Mouse (Mus musculus): Measurements from ENCODE around the gene Mthfr. TPM values are rescaled to one million over a fixed set of nuclear protein-coding genes. Genes with fewer than 3 reads are reported as not detected.

Mthfr gene
- polyA plus RNA-seq, 1 experiment from 2014 or later: 22.7 TPM

GRCm38 (mm10) chr4:148066401-148066744, 27.5 kb downstream of the Mthfr start:
- Histone ChIP-seq H3K4me2 (ENCODE audit: low read depth) (no peak overlapping the region), H3K27me3 (ENCODE audit: control insufficient read depth, insufficient read depth, low read length) (no peaks in the 10 kb centered on the region), H3K36me3 (ENCODE audit: control insufficient read depth, insufficient read depth, low read length) (no peaks in the 10 kb centered on the region), H3K9me3 (ENCODE audit: control insufficient read depth, low read length) (no peaks in the 10 kb centered on the region), H3K27ac (ENCODE audit: low read depth, low read length) (no peak overlapping the region), H3K4me1 (ENCODE audit: control insufficient read depth, insufficient read depth, low read length) (peaks cover 6% of the 10 kb centered on the region), H3K9ac (ENCODE audit: low read length) (no peak overlapping the region), H3K4me3 (ENCODE audit: low read depth, low read length) (no peak overlapping the region)
- ATAC-seq (ENCODE audit: insufficient read depth, low FRiP score, low TSS enrichment): no peak
- no peak for DNase-seq (ENCODE audit: low spot score)
- 58% methylated on average over 9 of the region's 9 CpGs for whole genome bisulfite sequencing

DNA sequence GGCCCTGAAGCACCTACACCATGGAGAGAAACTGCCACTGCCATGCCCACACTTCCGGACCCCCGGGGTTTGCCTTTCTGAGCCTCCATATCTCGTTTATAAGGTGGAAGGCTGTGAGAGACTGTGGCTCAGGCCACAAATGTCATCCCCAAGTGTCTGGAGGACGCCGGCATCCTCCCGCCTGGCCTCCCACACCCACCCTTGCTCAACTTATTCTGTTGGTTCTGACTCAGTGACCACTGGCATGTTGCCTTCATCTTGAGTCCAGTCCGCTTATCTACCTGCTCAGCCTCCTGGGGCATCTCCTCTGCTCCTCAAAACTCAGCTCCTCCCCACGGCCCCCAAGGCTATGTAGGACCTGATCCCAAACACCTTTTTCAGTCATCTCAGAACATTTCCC, 28.5 kb downstream of the Mthfr start:
- Histone ChIP-seq H3K4me2 (ENCODE audit: low read depth) (no peak overlapping the region), H3K4me1 (ENCODE audit: control insufficient read depth, insufficient read depth, low read length) (peaks cover 6% of the 10 kb centered on the region), H3K27me3 (ENCODE audit: control insufficient read depth, insufficient read depth, low read length) (no peaks in the 10 kb centered on the region), H3K9me3 (ENCODE audit: control insufficient read depth, low read length) (no peaks in the 10 kb centered on the region), H3K9ac (ENCODE audit: low read length) (no peak overlapping the region), H3K27ac (ENCODE audit: low read depth, low read length) (no peak overlapping the region), H3K4me3 (ENCODE audit: low read depth, low read length) (no peak overlapping the region), H3K36me3 (ENCODE audit: control insufficient read depth, insufficient read depth, low read length) (no peaks in the 10 kb centered on the region)
- WGBS: 92% methylated on average over 8 of the region's 8 CpGs
- ATAC-seq (ENCODE audit: insufficient read depth, low FRiP score, low TSS enrichment): no peak
- no peak for DNase-seq (ENCODE audit: low spot score)

DNA sequence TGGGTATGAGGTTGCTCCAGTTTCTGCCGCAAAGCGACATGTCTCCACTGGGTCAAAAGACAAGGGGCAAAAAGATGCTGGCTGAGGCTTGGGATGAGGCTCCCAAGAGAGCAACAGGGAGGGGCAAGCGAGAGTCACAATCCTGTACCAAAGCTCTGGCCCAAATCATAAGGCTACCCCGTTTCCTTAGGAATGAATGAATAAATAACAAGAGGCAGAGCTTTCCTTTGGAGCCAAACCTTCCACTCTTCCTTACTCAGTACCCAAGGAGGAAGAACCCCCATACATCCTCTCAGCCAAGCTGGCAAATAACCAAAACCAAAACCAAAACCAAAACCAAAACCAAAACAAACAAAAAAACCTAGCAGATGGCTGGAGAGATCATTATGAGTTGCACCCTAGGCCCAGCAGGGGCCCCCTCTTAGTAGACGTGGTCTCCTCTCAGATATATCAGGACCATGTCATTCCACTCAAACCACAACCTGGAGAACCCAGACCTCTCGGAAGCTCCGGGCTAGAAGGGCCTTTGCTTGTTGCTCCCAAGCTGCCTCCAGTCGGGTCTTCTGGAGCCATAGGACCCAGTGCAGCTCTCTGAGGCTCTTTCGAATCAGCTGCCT, 30.8 kb downstream of the Mthfr start:
- 84% methylated on average over 9 of the region's 9 CpGs for WGBS
- DNase-seq (ENCODE audit: low spot score) (no peak), ATAC-seq (ENCODE audit: insufficient read depth, low FRiP score, low TSS enrichment) (no peak)
- Histone ChIP-seq H3K4me2 (ENCODE audit: low read depth) (no peak overlapping the region), H3K4me1 (ENCODE audit: control insufficient read depth, insufficient read depth, low read length) (peaks cover 6% of the 10 kb centered on the region), H3K27me3 (ENCODE audit: control insufficient read depth, insufficient read depth, low read length) (no peaks in the 10 kb centered on the region), H3K9ac (ENCODE audit: low read length) (no peak overlapping the region), H3K27ac (ENCODE audit: low read depth, low read length) (no peak overlapping the region), H3K36me3 (ENCODE audit: control insufficient read depth, insufficient read depth, low read length) (no peaks in the 10 kb centered on the region), H3K4me3 (ENCODE audit: low read depth, low read length) (no peak overlapping the region), H3K9me3 (ENCODE audit: control insufficient read depth, low read length) (no peaks in the 10 kb centered on the region)

GRCm38 (mm10) chr4:148071508-148071907, 32.6 kb downstream of the Mthfr start:
- Histone ChIP-seq H3K36me3 (ENCODE audit: control insufficient read depth, insufficient read depth, low read length) (no peaks in the 10 kb centered on the region), H3K9me3 (ENCODE audit: control insufficient read depth, low read length) (no peaks in the 10 kb centered on the region), H3K4me3 (ENCODE audit: low read depth, low read length) (no peak overlapping the region), H3K9ac (ENCODE audit: low read length) (no peak overlapping the region), H3K27ac (ENCODE audit: low read depth, low read length) (no peak overlapping the region), H3K4me2 (ENCODE audit: low read depth) (no peak overlapping the region), H3K4me1 (ENCODE audit: control insufficient read depth, insufficient read depth, low read length) (no peaks in the 10 kb centered on the region), H3K27me3 (ENCODE audit: control insufficient read depth, insufficient read depth, low read length) (no peaks in the 10 kb centered on the region)
- ATAC-seq (ENCODE audit: insufficient read depth, low FRiP score, low TSS enrichment) (no peak), DNase-seq (ENCODE audit: low spot score) (no peak)
- WGBS: 44% methylated on average over 5 of the region's 5 CpGs

DNA sequence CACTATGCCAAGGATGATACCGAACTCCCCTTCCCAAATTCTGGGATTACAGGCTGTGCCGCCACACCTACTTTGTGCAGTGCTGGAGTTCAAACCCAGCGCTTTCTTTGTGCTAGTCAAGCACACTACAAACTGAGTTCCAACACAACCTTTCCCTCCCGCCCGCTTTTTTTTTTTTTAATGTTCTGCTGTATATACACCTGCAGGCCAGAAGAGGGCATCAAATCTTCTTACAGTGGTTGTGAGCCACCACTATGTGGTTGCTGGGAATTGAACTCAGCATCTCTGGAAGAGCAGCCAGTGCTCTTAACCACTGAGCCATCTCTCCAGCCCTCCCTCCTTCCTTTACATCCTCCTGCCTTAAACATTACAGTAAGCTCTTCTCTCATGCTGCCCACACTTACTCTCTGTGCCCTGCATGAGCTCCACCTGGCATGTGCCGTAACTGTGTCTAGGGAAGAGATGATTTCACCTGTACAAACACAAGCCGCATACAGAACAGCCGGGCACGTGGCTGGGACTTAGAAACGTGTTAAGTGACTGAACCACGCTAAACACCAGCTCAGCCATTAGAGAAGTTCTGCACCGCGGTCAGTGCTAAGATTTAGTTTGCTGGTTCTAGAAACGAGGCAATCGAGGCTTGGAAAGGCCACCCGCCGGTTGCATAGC, 35.8 kb downstream of the Mthfr start:
- Histone ChIP-seq H3K9ac (ENCODE audit: low read length) (peak overlapping the region; percentile 37), H3K27ac (ENCODE audit: low read depth, low read length) (no peak overlapping the region), H3K9me3 (ENCODE audit: control insufficient read depth, low read length) (no peaks in the 10 kb centered on the region), H3K4me3 (ENCODE audit: low read depth, low read length) (peak overlapping the region; percentile 18; the same call in 1 of the 2 replicates), H3K4me2 (ENCODE audit: low read depth) (peak overlapping the region; percentile 51), H3K36me3 (ENCODE audit: control insufficient read depth, insufficient read depth, low read length) (no peaks in the 10 kb centered on the region), H3K4me1 (ENCODE audit: control insufficient read depth, insufficient read depth, low read length) (no peaks in the 10 kb centered on the region), H3K27me3 (ENCODE audit: control insufficient read depth, insufficient read depth, low read length) (no peaks in the 10 kb centered on the region)
- 57% methylated on average over 17 of the region's 17 CpGs for WGBS
- DNase-seq (ENCODE audit: low spot score): no peak
- ATAC-seq (ENCODE audit: insufficient read depth, low FRiP score, low TSS enrichment): no peak; the same call in 1 of the 2 replicates

DNA sequence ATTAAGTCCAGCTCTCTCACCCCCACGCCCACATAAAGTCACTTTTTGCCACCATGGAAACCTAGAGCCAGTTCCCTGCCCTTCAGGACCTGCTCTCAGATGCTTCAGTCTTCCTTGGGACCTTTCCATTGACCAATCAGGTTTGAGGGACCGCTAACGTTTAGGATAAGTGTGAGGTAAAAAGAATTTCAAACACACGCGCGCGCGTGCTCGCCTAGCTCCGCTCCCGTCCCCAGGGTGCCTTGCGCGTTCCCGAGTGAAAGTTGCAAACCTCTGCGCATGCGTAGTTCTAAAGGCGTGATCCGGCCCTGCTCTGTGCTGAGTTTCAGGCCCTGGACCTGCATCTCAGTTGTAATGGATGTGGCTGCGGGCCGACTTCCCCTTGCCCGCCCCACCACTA, 36.4 kb downstream of the Mthfr start:
- ATAC-seq (ENCODE audit: insufficient read depth, low FRiP score, low TSS enrichment): 0 out of 2 replicates have a peak, but pooled peaks have one; percentile 42
- Histone ChIP-seq H3K9me3 (ENCODE audit: control insufficient read depth, low read length) (no peaks in the 10 kb centered on the region), H3K27me3 (ENCODE audit: control insufficient read depth, insufficient read depth, low read length) (no peaks in the 10 kb centered on the region), H3K9ac (ENCODE audit: low read length) (peak overlapping the region; percentile 37), H3K36me3 (ENCODE audit: control insufficient read depth, insufficient read depth, low read length) (no peaks in the 10 kb centered on the region), H3K4me3 (ENCODE audit: low read depth, low read length) (peak overlapping the region; percentile 18; the same call in 1 of the 2 replicates), H3K4me2 (ENCODE audit: low read depth) (peak overlapping the region; percentile 51), H3K4me1 (ENCODE audit: control insufficient read depth, insufficient read depth, low read length) (no peaks in the 10 kb centered on the region), H3K27ac (ENCODE audit: low read depth, low read length) (no peak overlapping the region)
- peak; percentile 70 for DNase-seq (ENCODE audit: low spot score)
- WGBS: 40% methylated on average over 21 of the region's 21 CpGs

GRCm38 (mm10) chr4:148075881-148076280, 37.0 kb downstream of the Mthfr start:
- no peak for ATAC-seq (ENCODE audit: insufficient read depth, low FRiP score, low TSS enrichment)
- Histone ChIP-seq H3K4me2 (ENCODE audit: low read depth) (no peak overlapping the region), H3K27ac (ENCODE audit: low read depth, low read length) (no peak overlapping the region), H3K4me1 (ENCODE audit: control insufficient read depth, insufficient read depth, low read length) (no peaks in the 10 kb centered on the region), H3K9me3 (ENCODE audit: control insufficient read depth, low read length) (no peaks in the 10 kb centered on the region), H3K9ac (ENCODE audit: low read length) (no peak overlapping the region), H3K4me3 (ENCODE audit: low read depth, low read length) (no peak overlapping the region), H3K27me3 (ENCODE audit: control insufficient read depth, insufficient read depth, low read length) (no peaks in the 10 kb centered on the region), H3K36me3 (ENCODE audit: control insufficient read depth, insufficient read depth, low read length) (no peaks in the 10 kb centered on the region)
- 90% methylated on average over 6 of the region's 6 CpGs for WGBS
- no peak for DNase-seq (ENCODE audit: low spot score)

- Histone ChIP-seq H3K36me3 (ENCODE audit: control insufficient read depth, insufficient read depth, low read length) (no peaks in the 10 kb centered on the region), H3K4me2 (ENCODE audit: low read depth) (no peak overlapping the region), H3K9ac (ENCODE audit: low read length) (no peak overlapping the region), H3K27me3 (ENCODE audit: control insufficient read depth, insufficient read depth, low read length) (no peaks in the 10 kb centered on the region), H3K27ac (ENCODE audit: low read depth, low read length) (no peak overlapping the region), H3K4me1 (ENCODE audit: control insufficient read depth, insufficient read depth, low read length) (peaks cover 2% of the 10 kb centered on the region; the same call in 1 of the 2 replicates), H3K4me3 (ENCODE audit: low read depth, low read length) (no peak overlapping the region), H3K9me3 (ENCODE audit: control insufficient read depth, low read length) (no peaks in the 10 kb centered on the region)
- no peak for ATAC-seq (ENCODE audit: insufficient read depth, low FRiP score, low TSS enrichment)
- DNase-seq (ENCODE audit: low spot score): no peak
- WGBS: 69% methylated on average over 6 of the region's 6 CpGs
Observed at GRCm38 (mm10) chr4:148079212-148079611, 40.3 kb downstream of the Mthfr start.

Data from neural tube, embryonic 11.5 days (tissue).